Mouse (Mus musculus) kidney, postnatal 14 days (tissue): Measurements from ENCODE around the gene Specc1l.
"Not testable (repeated sequence)": the region's sequence is repeated elsewhere in the genome, so short reads cannot be mapped to it uniquely, and the experiment has no call there.

Experiments
- DNase-seq: peaks from one replicate; pipeline ENCODE4 v3.0.0; 2022; ENCODE audit warnings: mixed read lengths

Specc1l gene

GRCm38 (mm10) chr10:75318206-75318605 is 106.3 kb downstream of the Specc1l start:
- no peak for DNase-seq

DNA sequence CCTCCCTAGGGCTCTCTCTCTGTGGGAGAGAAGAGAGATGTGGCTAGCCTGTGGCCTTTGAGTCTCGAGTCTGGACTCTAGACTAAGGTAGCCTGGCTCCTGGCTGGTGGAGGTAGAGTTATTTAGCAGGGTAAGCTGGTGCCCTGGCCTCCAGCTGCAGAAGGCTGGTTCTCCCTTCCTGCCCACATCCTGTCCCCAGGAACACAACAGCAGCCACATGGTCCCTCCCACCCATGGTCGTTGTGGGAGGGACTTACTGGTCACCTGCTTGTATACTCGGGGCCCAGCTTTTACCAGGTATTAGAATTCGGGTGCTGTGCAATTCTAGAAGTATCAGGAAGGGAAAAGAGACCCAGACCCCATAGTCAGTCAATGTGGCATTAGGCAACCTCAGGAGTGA is 108.4 kb downstream of the Specc1l start:
- no peak for DNase-seq

- peak; percentile 53 for DNase-seq
Measured at GRCm38 (mm10) chr10:75322966-75323365, 111.1 kb downstream of the Specc1l start.

GRCm38 (mm10) chr10:75323986-75324385 is 112.1 kb downstream of the Specc1l start:
- DNase-seq, result no peak

GRCm38 (mm10) chr10:75324391-75324790 is 112.5 kb downstream of the Specc1l start:
- DNase-seq, result no peak

DNA sequence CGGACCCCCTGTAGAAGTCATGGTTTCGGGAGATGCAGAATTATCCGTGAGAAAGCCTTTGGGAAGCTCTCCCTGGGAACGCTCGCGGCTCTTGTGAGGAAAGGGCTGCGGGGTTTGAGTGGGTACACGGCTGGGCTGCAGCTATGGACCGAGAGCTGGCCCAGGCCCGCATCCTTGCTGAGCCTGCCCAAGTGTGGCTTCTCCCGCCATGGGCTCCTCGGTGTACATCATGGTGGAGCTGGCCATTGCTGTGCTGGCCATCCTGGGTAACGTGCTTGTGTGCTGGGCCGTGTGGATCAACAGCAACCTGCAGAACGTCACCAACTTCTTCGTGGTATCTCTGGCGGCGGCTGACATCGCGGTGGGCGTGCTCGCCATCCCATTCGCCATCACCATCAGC is 113.9 kb downstream of the Specc1l start:
- no peak for DNase-seq

GRCm38 (mm10) chr10:75326553-75326952 is 114.7 kb downstream of the Specc1l start:
- peak; percentile 77 for DNase-seq

GRCm38 (mm10) chr10:75327081-75327480 is 115.2 kb downstream of the Specc1l start:
- DNase-seq, result no peak

DNA sequence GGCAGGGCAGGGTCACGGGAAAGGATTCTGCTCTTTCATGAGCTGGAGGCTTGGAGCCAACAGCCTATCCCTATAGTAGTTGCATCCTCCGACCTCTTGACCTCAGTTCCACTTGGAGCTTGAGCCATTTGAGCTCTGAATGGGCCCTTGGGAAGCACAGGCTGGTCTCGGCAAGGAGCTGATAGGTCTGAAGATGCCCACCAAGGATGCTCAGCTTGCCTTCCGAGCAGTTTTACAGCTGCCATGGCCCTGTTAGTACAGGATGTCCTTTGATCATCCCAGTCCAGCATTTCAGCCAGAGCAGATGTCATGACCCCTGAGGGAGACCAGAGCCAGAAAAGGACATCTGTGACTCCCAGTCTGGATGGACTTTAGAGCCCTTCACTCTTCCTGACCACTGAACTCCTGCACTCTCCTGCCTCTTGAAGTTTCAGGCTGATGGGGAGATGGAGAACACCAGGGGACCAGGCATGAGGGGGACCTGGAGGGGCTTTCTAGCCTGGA is 116.4 kb downstream of the Specc1l start:
- no peak for DNase-seq

GRCm38 (mm10) chr10:75332268-75332667 is 120.4 kb downstream of the Specc1l start:
- DNase-seq, result no peak

GRCm38 (mm10) chr10:75333176-75333776 is 121.4 kb downstream of the Specc1l start:
- no peak for DNase-seq

DNA sequence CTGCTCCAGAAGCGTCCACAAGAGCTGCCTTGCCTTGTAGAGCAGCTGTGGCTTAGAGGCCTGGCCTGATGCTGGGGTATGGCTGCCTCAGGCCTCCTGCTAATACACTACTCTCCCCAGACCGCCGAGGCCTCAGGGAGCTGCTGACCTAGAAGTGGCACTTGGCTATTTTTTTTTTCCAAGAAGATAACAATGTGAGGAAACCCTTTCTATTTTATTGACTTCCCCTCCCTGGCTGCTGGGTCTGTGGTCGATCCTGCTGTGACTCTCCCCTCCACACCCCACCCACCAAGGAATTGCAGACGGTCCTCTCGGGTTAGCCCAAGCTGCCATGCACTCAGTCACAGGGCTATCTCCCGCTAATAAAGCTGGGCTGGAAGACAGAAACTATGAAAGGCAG is 122.3 kb downstream of the Specc1l start:
- no peak for DNase-seq

- DNase-seq, result peak; percentile 57
Measured at GRCm38 (mm10) chr10:75335075-75335474, 123.2 kb downstream of the Specc1l start.

DNA sequence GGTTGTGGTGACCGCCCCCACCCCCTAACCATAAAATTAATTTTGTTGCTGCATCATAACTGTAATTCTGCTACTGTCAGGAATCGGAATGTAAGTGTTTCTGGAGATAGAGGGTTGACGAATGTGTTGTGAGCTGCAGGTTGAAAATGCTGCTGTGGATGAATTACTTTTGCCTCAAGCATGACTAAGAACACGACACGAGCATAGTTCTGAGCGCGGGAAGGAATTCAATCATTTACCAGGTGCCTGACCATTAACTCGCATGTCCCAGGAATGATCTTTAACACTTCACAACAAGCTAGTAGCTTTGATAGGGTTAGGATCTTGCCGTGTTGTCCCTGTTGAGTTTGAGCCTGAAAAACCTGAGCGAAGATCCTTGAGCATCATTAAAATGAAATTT is 125.4 kb downstream of the Specc1l start:
- DNase-seq, result peak; percentile 54

DNA sequence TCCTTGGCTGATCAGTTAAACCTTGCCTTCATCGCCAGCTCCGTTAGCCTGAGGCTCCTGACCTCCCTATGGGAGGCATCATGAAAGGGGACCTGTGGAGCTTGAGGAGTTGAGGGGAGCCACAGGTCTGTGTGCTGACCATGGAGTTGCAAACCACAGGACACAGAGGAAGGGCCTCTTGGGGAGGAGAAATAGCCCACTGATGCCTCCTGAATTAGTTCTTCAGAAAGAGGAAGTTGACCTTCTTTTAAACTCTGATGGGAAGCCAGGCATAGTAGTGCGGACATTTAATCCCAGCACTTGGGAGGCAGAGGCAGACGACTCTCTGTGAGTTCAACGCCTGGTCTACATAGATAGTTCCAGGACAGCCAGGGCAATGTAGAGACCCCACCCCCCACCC is 127.0 kb downstream of the Specc1l start:
- DNase-seq, result no peak

DNA sequence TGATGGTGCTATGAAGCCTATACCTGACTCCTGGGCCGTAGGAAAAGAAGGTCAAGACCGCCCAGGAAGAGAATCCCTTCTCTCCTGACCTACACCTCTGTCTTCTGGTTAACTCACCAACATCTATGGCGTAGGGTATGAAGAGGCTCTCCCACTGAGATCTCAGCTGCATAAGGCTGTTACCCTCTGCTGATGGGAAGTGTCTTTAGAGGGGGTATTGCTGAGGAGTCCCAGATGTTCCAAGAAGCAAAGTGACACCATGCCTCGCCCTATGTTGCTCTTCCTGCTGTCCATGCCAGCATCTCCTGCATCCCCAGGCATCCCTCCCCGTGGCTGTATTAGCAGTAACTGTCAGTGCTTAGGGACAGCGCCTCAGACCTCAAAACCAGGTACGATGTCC is 127.5 kb downstream of the Specc1l start:
- no peak for DNase-seq

DNA sequence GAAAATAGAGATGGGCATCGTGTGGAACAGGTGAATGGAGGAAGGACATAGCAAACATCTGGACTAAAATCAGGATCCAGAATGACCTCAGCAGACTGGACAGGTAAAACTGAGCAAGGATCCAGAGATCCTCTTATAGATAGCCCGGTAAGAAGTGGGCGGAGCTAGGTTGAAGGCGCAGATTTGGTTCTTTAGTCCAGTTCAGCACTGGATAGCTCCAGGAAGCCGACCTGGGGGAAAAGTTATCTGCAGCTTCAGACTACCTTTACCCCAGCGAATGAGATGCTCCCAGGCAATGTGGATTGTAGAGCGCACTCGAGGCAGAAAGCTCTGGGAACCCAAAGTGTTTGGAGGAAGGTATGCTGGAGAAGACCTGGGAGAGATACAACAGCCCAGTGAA is 130.1 kb downstream of the Specc1l start:
- no peak for DNase-seq

DNA sequence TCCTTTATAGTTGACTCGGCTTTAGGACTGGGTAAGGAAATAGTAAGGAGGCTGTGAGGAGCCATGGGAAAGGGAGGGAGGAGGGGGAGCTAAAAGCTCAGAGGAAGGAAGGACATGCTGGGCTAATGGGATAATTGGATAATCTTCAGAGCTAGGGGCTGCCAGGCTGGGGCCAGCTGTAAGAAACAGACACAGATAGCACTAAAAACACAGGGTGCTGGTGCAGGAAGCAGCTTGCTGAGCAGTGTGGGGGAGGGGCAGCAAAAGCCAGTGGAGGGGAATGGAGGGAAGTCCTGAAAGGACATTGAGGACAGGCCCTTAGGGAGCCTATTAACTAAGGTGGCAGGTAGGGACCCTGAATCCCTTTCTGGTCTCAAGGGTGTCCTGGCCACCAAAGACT is 132.7 kb downstream of the Specc1l start:
- DNase-seq, result peak; percentile 28

DNA sequence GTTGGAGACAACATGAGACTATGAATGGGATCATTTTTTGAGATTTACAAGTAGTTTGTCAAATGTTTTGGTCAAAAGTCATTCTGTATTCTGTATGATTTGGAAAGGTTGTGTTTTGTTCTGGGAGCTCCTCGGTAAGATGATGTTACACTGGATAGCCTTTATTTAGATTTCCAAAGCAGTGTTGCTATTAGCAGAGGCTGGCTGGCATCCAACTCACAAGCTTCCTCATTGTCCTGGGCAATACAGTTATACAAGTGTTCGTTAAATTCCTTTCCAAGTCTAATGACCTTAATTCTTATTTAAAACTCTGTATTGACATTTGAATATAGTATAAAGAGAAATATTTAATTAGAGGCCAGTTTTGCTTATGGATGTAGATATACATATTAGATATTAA is 133.4 kb downstream of the Specc1l start:
- no peak for DNase-seq

GRCm38 (mm10) chr10:75350564-75350963 is 138.7 kb downstream of the Specc1l start:
- DNase-seq, result no peak

GRCm38 (mm10) chr10:75352541-75352940 is 140.7 kb downstream of the Specc1l start:
- DNase-seq, result no peak

DNA sequence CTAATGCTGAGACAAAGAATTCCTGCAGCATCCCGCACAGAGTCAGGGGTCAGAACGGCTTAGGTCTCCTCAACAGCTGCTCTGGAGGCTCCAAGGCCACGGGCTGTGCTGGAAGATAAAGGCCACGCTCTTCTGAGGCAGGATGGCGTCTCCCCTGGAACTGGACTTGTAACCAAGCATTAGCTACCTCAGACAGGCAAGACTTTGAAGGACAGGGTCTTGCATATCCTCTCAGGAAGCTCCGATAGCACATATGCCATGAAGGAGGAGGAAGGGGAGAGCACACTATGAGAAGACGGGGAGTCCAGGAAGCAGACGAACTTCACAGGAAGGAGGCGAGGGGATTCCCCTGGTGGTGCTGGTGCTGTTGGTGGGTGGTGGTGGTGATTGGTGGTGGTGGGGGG is 142.0 kb downstream of the Specc1l start:
- DNase-seq, result not testable (repeated sequence)

GRCm38 (mm10) chr10:75355341-75355740 is 143.5 kb downstream of the Specc1l start:
- DNase-seq, result no peak
